Mouse (Mus musculus) 3T3-L1 (cell line): ENCODE data around the gene Bricd5.

ENCODE experiments used
- DNase-seq: peaks from one replicate; pipeline ENCODE4 v3.0.0-alpha.2; 2015; ENCODE audit warnings: low read depth, low spot score

The Bricd5 gene

DNA sequence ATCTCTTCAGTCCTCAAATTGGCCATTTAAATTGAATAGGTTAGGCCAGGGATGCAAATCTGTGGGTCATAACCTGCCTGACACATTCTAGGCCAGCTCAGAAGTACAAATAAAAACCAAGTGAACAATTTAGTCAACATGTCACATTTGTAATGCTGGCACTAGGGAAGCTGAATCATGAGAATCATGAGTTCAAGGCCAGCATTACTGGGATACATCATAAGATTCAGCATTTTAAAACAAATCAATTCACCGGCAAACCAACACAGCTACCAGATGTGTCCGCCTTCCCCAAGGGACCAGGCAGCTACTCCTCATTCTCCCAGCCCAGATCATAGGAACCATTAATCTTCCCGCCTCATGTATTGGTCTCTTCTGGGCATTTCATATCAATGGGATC lies 9.8 kb downstream of the Bricd5 start:
- no peak for DNase-seq

DNA sequence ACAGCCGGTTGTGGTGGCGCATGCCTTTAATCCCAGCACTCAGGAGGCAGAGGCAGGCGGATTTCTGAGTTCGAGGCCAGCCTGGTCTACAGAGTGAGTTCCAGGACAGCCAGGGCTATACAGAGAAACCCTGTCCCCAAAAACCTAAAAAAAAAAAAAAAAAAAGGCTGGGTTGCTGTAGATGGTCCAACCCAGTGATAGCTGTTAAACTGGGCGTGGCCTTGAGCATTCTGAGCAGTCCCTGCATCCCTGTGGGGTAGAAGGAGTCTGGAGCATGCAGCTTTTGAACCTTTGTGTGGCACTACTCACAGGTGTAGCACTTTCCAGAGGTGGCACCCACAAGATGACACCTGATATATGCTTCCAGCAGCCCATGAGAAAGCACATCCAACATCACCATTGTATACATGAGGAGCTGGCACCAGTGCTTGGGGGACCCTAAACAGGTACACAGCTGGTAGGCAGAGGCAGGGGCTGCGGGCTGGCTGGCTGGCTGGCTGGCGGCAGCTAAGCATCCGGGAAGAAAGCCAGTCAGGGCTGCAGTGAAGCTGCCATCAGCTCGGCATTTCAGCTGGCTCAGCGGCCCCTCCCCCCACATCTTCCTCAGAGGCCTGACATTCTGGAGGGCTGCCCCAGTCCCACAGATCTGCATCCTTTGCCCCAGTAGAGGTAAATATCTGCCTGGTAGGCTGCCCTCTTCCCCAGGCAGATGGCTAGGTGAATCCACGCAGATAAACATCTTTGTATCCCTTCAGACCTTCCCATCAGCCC lies 11.6 kb downstream of the Bricd5 start:
- no peak for DNase-seq

DNA sequence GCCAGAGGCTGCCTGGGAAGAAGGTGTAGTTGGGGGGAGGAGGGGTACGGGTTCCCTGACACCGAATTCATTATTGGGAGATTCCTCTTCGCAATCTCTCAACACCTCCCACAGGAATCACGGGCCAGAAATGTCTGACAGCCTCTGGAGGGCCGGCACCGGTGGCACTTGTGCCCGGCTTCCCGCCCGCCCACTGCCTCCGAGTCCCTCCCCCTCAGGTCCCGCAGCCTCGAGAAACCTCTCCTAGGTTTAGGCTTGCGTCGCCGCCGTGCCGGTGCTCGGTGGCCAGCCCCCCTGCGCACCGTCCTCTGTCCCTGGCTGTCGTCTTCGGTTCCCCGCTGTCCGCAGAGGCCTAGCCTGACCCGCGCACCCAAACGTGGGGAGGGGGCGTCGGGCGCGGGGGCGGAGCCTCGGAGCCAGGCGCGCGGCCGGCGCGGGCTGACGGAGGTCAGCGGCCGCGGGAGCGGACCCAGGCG lies 14.5 kb downstream of the Bricd5 start, which contains the start of gene Caskin1:
Gene Caskin1, plus strand, starts transcription at position 416 of the 476 bp plus-strand sequence.
- no peak for DNase-seq

DNA sequence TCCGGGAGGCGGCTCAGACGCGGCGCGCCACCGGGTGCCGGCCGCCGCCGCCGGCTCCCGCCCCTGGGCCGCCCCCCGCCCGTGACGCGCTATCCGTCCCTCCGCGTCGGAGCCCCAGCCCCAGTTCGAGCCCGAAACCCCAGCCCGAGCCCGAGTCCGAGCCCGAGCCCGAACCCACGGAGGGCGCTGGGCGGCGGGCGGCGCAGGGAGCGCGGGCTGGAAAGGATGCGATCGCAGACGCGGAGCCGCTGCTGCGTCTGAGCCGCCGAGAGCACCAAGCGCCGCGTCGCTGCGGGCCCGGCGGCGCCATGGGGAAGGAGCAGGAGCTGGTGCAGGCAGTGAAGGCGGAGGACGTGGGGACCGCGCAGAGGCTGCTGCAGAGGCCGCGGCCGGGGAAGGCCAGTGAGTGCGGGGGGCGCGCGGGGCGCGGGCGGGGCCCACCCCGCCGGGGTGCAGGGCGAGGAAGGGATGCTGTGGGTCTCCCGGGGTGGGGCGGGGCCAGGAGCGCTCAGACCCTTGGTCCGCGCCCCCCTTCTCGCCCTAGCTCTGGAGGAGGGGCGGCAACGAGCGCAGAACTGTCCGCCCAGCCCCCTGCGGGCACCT lies 15.1 kb downstream of the Bricd5 start:
- DNase-seq = no peak

DNA sequence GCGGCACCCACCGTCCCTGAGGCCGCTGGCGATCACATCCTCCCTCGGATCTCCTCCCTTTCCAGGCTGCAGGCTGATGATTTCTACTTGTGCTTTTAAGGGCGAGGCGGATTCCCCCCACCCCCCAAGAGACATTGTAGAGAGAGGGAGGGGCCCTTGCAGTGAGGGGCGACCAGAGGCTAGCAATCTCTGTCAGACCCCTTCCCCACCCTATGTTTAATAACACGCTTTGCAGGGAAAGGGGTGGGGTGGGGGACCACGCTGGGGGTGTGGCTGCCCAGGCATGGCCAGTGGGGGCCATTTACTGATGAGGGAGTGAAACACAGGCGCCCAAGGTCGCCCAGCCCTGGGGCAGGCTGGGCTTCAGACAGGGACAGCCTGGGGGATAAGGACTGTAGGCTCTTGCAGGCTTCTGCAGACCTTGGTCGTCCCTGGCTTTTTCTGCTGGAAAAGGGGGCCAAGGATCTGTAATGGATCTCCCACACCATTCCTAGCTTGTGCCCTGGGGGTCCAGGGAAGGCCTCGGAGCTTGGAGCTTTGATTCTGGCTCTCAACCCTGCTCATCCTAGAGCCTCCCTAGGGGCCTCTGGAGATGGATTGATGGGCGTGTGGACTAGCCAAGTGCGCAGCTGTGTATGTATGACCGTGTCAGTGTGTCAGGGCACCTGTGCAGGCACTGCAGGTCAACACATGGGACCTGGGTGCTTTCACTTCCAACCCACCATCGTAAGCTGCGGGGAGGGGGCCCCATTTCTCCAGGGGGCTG lies 15.8 kb downstream of the Bricd5 start:
- no peak for DNase-seq

DNA sequence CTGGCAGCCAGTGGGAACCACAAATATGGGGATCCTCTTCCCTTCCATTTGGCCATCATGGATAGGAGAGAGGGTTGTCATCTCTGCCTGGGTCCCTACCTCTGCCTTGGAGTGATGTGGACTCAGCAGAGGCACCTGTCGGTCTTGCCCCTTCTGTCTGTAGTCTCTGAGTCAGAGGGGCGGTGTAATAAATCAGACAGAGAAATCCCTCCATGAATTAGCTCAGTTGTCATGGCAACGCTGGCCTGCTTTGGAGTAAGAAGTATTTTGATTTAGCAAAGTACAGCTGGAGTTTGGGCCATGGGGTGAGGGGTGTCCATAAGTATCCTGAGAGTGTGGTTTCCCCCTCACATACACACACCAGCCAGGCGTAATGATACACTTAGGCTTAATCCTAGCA lies 16.7 kb downstream of the Bricd5 start:
- DNase-seq = no peak

DNA sequence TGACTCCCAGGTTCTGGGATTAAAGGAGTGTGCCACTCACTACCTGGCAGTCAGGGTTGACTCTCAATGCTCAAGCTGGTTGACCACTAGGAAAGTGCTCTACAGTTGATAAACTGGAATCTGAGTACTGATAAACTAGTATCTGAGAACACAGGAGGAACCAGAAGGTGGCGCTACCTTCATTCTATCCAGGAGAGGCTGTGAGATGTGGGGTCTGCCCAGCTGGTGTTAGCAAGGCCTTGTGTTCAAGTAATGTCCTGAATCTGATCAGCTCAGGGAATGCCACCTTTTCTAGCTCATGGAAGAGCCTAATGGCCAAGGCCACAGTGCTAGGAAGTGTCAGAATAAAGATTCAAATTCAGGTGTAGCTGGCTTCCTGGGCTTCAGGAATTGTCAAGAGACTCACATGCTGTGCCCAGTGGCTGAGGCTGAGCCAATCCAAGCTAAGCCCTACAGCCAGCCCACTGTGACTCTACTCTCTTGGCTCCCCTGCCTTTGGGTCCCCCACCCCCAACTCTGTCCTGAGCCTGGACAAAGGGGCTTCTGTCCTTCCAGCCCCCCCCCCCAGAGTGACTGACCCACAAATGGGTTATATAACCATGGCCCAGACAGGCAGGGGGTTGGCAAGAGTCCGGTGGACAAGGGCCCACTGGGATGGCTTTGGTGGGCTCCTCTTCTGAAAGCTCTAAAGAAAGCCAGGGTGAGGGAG lies 21.1 kb downstream of the Bricd5 start:
- peak; percentile 69 for DNase-seq

DNA sequence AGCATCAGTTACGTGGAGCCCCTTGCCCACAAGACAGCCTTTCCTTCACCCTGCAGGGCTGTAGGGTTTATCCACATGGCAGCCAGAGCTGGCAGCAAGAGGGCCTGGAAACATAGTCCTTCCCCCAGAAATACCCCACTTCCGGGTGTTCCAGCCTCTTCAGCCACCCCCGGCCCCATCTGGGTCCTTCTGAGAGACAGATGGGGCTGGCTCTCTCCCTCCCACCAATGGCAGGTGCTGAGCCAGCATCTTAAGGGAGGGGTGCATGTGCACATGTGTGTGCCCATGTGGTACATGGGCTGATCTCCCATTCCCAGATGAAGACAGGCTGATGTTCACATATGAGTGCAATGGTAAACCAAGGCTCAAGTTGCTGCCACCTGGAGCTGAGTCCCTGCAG lies 21.8 kb downstream of the Bricd5 start:
- no peak for DNase-seq

DNA sequence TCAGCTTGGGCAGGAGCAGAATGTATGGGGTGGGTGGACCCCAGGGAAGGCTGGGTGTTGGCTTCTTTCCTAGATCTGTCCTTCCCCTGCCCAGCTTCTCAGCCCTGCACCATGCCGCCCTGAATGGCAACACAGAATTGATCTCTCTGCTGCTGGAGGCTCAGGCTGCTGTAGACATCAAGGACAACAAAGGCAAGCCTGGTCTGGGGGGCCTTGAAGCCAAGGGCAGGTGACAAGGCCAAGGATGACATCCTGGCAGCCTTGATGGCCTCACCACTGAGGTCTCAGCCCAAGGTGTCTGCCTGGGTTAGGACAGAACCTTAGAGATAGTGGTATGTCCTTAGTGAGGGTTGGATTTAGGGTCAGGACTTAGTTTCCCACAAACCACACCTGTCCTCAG lies 22.3 kb downstream of the Bricd5 start:
- no peak for DNase-seq

DNA sequence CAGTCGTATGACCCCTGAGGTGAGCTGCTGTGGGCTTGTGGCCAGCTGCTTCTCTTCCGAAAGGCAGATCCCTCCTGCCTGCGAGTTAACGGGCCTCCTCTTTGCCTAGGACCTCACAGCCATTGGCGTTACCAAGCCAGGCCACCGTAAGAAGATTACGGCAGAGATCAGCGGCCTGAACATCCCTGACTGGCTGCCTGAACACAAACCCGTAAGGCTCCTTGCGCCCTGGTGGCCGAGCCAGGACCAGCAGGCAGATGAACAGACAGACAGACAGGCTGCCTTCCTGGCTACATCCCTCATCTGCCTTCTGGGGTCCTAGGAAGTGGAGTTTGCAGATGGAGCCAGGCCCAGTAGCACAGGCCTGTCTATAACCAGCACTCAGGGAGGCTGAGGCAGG lies 28.5 kb downstream of the Bricd5 start:
- peak; percentile 26 for DNase-seq

DNA sequence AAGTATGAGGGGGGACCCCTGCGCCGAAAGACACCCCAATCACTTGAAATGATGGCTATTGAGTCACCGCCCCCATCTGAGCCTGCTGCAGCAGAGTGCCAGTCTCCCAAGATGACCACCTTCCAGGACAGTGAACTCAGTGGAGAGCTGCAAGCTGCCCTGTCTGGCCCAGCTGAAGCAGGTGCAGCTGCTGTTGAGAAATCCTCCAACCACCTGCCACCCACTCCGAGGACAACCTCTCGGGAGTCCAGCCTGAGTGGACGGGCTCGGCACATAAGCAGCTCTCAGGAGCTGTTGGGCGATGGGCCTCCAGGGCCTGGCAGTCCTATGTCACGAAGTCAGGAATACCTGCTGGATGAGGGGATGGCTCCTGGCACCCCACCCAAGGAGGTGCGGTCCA lies 30.4 kb downstream of the Bricd5 start:
- no peak for DNase-seq

DNA sequence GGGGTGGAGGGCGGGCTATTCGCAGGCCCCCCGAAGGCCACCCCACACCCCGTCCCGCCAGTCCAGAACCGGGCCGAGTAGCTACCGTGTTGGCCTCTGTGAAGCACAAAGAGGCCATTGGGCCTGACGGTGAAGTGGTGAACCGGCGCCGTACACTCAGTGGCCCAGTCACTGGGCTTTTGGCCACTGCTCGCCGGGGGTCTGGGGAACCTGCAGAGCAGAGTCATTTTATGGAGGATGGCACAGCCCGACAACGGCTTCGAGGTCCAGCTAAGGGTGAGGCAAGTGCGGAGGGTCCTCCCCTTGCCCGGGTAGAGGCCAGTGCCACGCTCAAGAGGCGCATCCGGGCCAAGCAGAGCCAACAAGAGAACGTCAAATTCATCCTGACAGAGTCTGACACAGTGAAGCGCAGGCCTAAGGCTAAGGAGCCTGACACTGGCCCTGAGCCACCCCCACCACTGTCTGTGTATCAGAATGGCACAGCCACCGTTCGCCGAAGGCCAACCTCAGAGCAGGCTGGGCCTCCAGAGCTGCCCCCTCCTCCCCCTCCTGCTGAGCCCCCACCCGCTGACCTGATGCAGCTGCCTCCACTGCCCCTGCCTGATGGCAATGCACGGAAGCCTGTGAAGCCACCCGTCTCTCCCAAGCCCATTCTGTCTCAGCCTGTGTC lies 31.7 kb downstream of the Bricd5 start:
- DNase-seq = no peak

DNA sequence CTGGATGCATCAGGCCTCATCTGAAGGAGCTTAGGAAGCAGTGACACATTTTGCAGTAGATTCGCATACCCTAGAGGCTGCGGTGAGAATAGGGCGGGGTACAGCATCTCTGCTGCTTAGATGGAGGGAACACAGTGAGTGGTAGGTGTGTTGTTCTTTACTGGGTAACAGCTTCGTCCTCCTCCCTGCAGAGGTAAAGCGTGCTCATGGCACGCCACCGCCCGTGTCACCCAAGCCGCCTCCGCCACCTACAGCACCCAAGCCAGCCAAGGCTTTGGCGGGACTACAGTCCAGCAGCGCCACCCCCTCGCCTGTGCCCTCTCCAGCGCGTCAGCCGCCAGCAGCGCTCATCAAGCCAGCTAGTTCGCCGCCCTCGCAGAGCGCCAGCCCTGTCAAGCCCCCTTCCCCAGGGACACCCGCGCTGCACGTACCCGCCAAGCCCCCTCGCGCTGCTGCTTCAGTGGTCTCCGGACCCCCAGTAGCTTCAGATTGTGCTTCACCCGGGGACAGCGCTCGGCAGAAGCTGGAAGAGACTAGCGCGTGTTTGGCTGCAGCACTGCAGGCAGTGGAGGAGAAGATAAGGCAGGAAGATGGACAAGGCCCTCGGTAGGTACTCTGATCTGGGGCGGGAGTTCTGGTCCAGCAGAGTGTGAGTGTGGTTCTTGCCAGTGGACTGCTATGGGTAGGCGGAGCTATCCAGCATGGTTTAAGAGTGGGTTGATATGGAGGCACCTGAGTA lies 32.8 kb downstream of the Bricd5 start:
- DNase-seq = no peak

DNA sequence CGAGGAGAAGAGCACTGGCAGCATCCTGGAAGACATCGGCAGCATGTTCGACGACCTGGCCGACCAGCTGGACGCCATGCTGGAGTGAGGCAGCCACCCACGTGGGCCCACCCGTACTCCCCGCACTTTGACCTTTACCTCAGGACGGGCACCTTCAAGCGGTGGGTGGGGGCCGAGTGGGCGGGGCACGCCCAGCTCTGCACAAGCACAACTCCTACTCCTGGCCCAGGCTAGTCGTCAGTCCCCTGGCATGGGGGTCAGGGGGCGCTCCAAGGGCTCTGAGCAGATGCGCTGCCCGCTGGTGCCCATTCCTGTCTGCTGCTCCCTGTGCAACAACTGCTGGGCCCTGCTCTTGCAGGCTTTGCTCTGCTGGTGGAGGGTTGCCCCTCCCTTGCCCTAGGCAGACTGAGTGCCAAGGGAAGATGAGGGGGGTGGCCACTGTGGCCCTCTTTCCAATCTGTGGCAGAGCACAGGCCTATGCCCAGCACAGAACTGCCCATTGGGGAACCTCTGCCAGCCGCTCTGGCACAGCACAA lies 33.5 kb downstream of the Bricd5 start:
- no peak for DNase-seq

DNA sequence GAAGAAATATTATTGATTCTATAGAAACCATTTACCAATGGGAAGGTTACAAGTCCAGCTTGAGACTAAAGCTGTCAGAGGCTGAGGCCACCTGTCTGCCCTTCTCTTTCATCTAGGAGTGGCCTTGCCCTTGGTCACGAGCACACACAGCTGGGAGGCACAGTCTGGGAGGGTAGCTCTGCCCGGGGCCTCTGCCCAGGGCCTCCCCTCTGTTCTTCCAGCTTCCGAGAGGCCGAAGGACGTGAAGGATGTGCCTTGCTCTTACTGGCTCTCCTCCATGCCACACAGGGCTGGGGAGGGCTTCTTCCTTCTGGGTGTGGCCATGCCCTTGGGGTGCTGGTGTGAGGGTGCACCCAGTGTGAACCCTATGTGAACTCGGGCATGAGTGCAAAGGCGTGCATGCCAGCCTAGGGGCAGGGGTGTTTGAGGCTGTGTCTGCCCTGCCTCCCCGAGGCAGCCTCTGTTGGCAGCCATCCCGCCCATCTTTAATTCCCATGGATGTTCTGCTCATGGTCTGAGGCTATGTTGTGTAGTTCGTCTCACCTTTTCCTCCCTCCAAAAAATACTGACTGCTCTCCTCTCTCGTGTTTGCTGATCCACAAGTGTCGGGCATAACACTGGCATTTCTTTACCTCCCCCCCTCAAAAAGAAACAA lies 34.2 kb downstream of the Bricd5 start:
- no peak for DNase-seq

DNA sequence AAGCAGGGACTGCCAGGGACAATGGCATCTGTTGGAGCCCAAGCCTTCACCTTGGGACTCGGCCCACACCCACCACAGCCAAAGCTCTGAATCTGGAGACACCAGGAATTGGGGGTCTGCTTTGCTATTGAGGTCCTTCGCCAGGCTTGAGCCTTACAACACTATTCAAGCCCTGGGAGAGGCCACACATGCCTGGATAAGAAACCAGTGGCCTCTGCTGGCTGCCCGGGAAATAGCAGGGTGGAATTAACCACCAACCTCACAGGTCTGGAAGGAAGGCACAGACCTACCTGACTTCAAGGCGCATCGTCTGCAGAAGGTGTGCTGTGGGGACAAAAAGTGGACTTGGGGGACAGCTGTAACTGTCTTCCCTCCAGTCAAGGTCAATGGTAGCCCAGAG lies 39.9 kb downstream of the Bricd5 start:
- peak; percentile 66 for DNase-seq

DNA sequence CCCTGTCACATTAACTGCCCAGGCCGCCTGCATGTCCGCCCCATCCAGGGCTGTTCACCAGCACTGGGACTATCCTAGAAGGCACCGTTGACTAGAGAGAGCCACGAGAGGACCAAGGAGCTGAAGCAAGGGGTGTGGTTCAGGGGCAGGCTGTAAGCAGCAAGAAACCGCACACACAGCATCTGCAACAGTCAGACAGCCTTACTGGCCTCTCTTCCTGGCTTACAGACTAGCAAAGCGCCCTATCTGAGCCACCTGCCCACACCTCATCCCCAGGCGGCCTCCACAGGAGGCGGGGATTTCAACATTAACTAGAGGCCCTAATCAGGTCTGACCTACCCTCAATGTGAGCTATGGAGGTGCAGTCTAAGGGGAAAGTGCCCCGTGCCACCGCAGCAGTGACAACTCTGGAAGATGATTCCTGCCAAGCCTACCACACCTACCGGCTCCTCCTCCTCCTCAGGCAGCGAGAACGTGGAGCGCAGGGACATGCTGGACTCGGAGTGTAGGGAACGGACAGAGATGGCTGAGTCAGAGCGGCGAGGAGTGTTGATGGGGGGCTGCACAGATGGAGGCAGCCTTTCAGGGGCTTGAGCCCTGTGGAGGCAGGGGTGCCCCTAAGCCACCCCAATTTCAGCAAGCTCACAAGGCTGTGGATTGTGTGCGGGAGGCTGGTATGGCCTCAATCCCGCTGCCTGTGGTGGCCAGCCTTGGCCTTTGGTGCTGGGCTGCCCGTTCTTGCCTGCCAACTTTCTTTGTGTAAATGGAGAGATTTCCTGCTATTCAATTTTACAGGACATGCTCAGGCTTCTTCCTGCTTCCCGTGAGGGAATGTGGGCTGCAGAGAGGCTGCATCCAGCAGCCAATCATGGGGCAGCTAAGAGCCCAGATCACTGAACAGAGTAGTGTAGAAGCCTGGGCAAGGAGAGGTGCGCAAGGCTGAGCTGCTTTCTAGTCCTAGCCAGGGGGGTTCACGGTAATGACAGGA lies 40.9 kb downstream of the Bricd5 start:
- no peak for DNase-seq

DNA sequence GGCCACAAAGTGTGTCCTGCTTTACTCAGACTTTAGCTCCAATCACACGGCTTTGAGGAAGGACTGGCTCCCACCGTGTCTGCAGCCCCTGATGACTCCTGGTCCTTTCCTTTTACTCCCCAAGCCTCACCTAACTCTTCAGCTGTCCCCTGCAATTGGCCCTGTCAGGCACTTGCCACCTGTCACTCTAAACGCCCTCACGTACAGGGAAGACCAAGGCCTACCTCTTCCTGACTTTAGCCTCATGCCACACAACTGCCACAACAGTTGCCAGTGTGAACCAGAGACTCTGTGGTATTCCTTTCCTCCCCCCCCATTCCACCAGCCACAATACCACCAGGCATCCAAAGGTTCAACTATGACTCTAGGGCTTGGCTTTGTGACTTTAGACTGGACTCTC lies 46.8 kb downstream of the Bricd5 start:
- no peak for DNase-seq

DNA sequence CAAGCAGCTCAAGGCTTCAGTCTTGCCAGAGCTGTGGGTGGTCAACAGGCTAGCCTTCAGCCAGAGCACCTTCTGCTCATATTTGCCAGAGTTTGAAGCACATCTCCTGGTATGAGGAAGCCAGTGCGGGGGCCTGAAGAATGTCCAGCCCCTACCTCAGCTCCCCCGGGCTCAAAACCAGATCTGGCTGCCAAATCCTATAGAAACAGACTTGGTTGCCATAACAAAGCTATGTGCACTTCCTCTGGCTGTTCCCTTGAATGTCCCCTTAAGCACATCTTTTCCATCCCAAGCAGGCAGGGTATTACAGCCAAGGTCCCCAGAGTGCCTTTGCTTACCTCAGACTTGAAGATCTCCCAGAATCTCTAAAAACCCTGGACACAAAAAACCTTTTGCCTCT lies 51.0 kb downstream of the Bricd5 start:
- DNase-seq = no peak
